Mouse (Mus musculus) retina, postnatal 1 day (tissue): ENCODE data around the gene Sarnp.
A peak's percentile ranks its signal among the peaks of the same experiment; 100 is the strongest.

Experiments used
- DNase-seq: peaks from one replicate; pipeline ENCODE4 v3.0.0-alpha.2; 2012

Sarnp gene

GRCm38 (mm10) chr10:128891296-128892094 is 74.4 kb downstream of the Sarnp start, which contains the start of gene Gdf11:
Gene Gdf11 (minus strand): TSS chr10:128891718.
- DNase-seq = peak; percentile 93

DNA sequence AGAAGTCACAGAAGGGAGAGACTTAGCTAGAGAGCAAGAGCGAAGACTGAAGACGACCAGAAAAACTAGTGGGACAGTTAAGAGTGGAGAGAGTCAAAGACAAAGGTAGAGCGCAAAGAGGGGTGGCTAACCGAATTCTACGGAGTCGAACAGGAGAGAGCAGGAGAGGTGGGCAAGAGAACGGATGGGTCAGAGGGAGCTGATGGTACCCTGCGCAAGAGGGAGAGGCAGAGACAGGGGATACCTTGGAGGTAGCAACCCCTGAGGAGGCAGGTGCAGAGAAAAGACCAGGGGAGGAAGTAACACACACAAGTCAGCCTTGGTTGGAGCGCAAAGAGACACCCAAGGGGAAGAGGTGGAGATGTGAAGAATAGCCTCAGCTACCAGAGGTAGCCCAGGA is 75.1 kb downstream of the Sarnp start:
- no peak for DNase-seq

GRCm38 (mm10) chr10:128895437-128895836 is 78.3 kb downstream of the Sarnp start:
- DNase-seq = peak; percentile 92

DNA sequence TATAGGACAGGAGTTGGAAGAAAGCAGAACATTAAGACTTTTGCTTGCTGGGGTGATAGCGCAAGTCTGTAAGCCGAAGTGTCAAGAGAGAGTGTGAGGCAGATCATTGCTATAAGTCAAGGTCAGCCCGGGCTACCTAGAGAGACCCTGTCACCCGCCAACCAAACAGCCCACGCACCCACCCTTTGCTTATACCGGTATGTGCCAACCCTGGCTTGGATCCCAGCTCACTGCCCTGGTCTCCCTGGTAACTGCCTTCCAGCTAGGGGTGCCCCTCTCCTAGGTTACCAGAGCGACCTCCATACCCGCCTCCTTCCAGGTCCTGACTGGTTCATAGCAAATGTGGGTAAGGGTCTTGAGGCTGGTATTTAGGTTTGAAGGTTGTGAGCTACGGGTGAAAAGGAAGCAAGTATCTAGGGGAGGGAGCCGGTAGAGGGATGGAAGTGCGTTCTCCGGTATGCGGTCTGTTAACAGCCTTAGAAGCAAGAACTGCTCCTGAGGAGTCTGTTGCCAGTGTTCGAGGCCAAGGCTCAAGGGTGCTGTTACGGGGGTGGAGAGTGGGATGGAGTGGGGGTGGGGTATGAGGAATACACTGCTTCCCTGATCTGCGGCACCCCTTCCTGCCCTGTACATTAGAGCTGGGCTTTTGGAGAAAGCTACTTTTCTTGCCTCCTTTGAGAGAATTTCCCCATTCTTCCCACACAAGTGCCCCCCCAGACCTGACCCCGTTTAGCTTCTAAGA is 79.0 kb downstream of the Sarnp start:
- DNase-seq = peak; percentile 55

DNA sequence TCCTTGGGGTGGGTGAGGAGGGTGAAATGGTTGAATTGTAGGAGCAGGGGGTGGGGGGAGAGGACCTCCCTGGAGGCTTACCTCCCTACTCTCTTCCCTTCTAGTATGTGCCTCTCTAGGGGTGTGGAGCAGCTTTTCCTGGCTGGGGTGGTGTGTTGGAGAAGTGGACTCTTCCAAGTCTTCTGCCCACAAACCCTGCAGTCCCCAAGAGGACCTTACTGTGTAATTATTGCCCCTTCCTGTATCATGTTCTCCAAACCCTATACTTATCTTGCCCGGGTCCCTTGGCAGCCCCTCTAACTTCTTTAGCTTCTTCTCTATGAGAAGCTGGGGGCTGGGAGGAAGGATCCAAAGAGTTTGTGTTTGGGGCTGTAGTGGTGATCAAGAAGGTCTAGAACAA is 79.7 kb downstream of the Sarnp start:
- DNase-seq = no peak

DNA sequence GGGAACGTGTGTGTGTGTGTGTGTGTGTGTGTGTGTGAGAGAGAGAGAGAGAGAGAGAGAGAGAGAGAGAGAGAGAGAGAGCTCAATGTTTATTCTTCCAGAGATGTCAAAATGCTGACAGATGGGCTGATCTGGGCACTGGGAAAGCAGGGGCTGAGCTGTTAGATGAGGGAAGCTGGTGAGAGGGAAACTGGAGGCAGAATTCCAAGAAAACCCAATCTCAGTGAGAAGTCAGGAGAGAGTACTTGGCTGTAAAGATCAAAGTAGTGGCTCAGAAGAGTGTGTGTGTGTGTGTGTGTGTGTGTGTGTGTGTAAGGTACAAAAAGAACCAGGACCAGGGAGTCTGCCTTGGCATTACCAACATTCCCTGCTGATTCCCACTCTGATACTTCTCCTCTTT is 80.4 kb downstream of the Sarnp start:
- DNase-seq = no peak

- no peak for DNase-seq
Measured at GRCm38 (mm10) chr10:128899759-128900490, 82.8 kb downstream of the Sarnp start.

- no peak for DNase-seq
Measured at GRCm38 (mm10) chr10:128900698-128901097, 83.6 kb downstream of the Sarnp start, which contains the start of gene Cd63. Gene Cd63 (plus strand): TSS chr10:128900989.

DNA sequence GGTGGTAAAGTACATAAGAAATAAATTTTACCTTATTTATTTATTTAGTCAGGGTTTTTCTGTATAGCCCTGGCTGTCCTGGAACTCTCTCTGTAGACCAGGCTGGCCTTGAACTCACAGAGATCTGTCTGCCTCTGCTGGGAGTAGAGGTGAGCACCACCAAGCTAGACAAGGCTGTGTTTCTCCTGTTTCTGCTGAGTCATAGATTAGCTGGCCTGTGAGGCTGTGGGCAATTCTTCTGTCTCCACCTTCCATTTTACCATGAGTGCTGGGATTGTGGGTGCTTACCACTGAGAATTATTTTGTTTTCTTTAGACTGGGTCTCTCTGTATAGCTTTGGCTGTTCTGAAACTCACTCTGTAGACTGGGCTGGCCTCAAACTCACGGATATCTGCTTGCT is 84.3 kb downstream of the Sarnp start:
- DNase-seq = no peak

DNA sequence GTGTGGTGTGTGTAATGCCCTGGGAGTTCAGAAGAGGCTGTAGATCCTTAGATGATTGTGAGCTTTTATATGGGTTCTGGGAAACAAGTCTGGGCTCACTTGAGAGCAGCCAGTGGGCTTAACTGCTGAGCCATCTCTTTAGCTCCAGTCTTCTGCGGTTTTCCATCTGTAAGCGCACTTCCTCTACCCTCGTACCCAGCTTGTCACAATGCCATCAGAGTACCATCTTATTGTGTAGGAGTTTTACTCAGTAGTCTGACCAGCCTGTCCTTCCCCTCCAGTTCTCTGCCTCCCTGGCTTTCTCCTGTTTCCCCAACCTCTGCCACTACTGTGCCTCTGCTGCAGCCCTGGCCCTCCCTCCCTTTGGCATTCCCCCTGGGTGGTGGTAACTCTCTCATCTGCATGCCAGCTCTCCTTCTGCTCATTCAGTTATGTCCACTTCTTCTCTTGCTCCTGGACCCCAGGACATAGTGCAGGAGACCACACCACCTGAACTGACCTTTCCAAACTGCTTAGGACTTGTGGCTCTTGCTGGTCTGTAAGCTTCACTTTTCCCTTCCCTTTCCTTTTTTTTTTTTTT is 85.4 kb downstream of the Sarnp start:
- no peak for DNase-seq

DNA sequence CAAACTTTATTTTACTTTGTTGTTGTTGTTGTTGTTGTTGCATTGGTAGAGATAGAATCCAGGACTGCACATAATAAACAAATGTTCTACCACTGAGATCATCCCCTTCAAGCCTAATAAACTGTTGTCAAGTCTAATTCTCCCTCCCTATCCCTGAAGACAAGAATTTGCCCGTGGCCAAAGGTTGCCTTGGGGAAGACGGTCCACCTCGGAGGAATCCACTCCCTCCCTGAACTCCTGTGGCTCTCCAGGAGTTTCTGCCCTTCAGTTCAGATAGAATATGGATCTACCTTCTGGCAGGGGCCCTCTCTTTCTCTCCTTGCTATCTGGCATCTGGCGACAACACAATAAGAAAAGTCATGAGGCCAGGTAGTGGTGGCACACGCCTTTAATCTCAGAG is 87.7 kb downstream of the Sarnp start:
- no peak for DNase-seq

- peak; percentile 54 for DNase-seq
Measured at GRCm38 (mm10) chr10:128908778-128909448, 91.8 kb downstream of the Sarnp start.

- DNase-seq = peak; percentile 94
Measured at GRCm38 (mm10) chr10:128909567-128910028, 92.5 kb downstream of the Sarnp start.

DNA sequence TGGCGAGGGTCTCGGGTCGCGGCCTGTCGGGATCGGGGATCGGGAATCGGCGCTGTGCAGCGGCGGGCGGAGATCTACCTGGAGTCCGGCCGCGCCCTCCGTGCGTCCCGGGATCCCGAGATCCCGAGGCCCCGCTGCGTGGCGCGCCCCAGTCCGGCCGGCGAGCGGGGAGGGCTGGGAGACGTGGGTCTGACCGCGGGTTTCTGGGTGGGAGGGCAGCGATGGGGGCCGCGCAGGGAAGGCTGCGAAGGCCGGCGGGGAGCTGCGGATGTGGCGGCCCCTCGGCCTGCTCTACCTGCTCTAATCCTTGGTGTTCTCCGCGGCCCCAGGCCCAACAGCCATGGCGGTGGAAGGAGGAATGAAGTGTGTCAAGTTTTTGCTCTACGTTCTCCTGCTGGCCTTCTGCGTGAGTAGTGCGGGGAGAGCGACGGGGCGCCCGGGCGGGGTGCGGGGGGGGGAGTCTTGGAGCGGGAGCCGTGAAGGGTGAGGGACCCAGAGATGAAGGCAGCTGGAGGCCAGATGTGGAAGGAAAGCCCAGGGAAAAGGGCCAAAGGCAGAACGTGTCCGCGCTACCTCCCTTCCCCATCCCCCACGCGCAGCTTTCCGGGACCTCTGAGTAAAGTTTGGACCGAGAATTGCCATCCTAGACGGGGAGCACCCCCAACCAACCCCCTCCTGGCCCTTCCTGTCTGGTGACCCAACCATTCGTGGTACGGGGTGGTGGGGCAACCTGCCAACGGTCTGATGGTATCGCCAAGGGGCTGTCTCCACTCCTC is 93.1 kb downstream of the Sarnp start:
- peak; percentile 42 for DNase-seq

- no peak for DNase-seq
Measured at GRCm38 (mm10) chr10:128911430-128911829, 94.3 kb downstream of the Sarnp start.

- DNase-seq = no peak
Measured at GRCm38 (mm10) chr10:128912268-128912667, 95.1 kb downstream of the Sarnp start.

DNA sequence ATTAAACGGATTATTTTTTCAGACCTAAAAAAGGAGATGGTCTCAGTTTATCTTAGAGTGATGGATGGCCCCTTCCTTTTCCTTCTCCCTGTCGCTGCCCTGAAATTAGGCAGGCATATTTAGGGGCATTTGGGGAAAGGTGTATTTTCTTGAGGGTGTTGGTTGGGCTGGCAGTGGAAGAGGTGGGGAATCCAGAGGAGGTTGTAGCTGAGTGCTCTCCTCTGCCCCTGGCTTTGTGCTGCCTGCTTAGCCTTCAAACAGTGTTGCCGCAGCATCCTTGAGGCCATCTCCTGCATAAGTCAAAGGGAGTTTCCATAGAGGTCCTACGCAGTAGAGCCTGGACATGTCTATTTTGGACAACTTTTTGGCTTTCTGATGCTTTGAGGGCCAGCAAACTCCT is 95.7 kb downstream of the Sarnp start:
- no peak for DNase-seq

DNA sequence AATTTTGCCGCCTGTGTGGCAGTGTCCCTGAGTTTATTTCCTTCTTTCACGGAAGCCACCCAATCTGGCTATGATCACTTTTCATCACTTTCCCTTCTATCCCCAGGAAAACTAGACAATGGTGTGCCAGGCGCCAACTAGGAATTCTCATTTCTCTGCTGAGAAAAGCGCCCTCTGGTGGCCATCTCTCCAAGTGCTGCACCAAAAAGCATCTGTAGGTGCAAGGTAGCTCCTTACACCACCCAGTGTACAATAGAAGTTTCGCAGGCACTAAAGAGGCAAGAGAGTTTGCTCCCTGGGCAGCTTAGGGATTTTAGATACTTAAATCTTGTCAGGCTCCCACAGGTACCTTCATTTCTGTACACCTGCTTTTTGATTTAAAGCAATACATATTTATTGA is 96.1 kb downstream of the Sarnp start:
- peak; percentile 94 for DNase-seq

DNA sequence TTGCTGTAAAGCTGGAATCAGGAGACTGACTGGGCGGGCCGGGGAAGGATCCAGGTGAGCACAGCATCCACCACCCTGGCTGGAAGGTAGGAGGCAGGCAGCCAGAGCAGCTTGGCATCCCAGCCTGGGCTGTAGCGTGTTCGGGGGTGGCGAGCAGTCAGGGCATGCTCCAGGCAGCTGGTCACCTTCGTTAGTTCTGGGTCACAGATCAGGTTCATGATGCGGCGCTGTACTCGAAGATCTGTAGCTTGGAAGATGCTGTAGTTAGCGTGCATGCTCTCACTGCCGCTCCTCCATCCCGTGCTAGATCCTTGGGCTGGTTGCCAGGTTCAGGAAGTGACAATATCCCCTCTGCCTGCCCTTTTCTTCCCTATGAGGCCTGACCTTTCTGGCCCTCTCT is 96.6 kb downstream of the Sarnp start:
- no peak for DNase-seq

DNA sequence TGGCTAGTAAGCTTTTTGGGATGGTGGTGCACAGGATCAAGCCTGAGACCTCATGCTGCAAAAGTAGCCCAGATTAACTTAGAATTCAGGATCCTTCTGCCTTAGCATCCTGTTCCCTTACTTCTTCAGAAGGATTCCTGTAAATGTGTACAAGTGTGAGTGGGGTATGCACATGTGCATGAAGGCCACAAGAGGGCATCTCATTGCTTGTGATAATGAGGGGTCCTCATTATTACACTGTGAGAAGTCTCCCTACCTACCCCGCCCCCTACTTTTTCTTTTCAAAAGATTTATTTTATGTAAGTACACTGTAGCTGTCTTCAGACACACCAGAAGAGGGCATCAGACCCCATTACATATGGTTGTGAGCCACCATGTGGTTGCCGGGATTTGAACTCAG is 98.4 kb downstream of the Sarnp start:
- no peak for DNase-seq

- no peak for DNase-seq
Measured at GRCm38 (mm10) chr10:128916665-128917064, 99.5 kb downstream of the Sarnp start.

- DNase-seq = no peak
Measured at GRCm38 (mm10) chr10:128917400-128917799, 100.3 kb downstream of the Sarnp start.
